Mouse (Mus musculus): ENCODE data around the gene Prn. TPM values are rescaled to one million over a fixed set of nuclear protein-coding genes. Genes with fewer than 3 reads are reported as not detected.

Gene Prn
- polyA plus RNA-seq, 1 experiment from 2014 or later, result 0.25 TPM

DNA sequence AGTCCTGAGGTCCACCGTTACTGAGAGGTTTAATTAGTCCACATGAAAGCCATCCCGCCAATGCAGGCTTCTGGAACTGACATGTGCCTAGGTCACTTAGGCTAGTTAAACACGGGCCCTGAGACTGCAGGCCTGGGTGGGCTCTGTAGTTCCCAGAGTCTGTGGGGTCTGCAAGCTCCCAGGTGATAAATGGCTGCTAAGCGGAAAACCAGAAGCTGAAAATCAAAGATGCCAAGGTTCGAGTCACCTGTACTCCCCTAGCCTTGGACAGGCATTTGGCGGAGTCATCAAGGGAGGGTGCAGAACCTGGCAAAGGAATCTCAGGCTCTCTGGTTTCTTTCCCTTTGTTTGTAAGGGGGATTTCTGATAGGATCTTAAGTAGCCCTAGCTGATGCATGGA, 31.7 kb downstream of the Prn start:
- no peak for ATAC-seq
- Histone ChIP-seq H3K27me3 (replicated peaks) (no peaks in the 10 kb centered on the region), H3K4me2 (replicated peaks) (no peak overlapping the region), H3K4me1 (replicated peaks) (no peaks in the 10 kb centered on the region), H3K9me3 (no peaks in the 10 kb centered on the region), H3K9ac (no peak overlapping the region), H3K36me3 (no peaks in the 10 kb centered on the region), H3K27ac (no peak overlapping the region), H3K4me3 (replicated peaks) (no peak overlapping the region)
- 78% methylated on average over 6 of the region's 6 CpGs for WGBS

DNA sequence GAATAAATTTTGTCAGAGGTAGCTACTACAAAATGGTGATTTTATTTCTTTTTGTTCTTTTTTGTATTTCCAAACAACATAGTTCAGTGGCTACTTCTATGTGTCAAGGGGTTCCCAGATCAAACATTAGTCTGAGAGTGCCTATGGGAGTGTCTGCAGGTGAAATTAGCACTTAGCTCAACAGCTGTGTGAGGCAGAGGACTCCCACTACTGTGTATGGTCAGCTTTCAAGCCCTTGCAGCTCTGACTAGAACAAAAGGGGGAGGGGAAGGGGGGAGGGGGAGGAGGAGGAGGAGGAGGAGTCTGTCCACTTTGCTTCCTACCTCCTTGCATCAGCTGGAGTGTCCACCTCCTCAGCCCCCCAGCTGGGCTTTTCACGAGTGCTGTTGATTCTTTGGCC, 34.6 kb downstream of the Prn start:
- Histone ChIP-seq H3K36me3 (no peaks in the 10 kb centered on the region), H3K4me2 (replicated peaks) (no peak overlapping the region), H3K4me1 (replicated peaks) (no peaks in the 10 kb centered on the region), H3K9me3 (no peaks in the 10 kb centered on the region), H3K4me3 (replicated peaks) (no peak overlapping the region), H3K27ac (no peak overlapping the region), H3K9ac (no peak overlapping the region), H3K27me3 (replicated peaks) (no peaks in the 10 kb centered on the region)
- ATAC-seq, result no peak
- 45% methylated on average over 1 of the region's 1 CpGs for WGBS

DNA sequence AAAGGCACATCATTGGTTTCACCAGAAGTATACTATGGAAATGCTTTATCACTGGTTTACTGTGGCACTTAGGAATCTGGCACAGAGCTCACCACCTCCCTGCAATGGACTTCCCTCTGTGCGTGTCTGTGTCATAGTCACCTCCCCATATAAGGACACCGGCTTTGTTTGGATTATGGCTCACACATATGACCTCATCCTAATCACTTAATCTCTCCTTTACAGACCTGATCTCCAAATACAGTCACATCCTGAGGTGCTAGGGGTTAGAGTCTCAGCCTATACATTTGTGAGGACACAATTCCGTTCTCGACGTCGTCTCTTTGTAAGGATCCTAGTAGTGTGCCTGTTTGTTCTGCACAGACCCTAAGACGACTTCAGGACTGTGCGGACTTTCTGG, 35.5 kb downstream of the Prn start:
- Histone ChIP-seq H3K27ac (no peak overlapping the region), H3K4me2 (replicated peaks) (no peak overlapping the region), H3K9ac (no peak overlapping the region), H3K36me3 (no peaks in the 10 kb centered on the region), H3K4me3 (replicated peaks) (no peak overlapping the region), H3K9me3 (no peaks in the 10 kb centered on the region), H3K27me3 (replicated peaks) (no peaks in the 10 kb centered on the region), H3K4me1 (replicated peaks) (no peaks in the 10 kb centered on the region)
- WGBS, result 67% methylated on average over 8 of the region's 8 CpGs
- ATAC-seq, result no peak

DNA sequence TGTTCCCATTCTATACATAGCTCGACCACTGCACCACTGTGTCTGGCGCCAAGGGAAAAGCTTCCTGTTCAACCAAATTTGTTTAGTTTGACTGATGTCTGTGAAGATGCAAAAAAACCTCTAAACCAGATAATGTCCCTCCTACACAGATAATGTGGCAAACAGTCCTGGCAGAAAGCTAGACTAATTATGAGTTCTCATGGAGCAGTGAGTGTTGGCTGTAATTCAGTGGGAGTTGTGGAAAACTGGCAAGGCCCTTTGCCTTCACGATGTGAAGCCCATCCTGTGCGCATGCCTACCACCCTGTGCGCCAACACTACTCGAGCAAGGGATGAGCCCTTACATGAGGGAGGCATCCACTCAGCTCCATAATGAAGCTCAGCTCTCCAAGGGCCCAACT, 36.0 kb downstream of the Prn start:
- H3K27ac ChIP-seq, result no peak overlapping the region
- no peaks in the 10 kb centered on the region for H3K27me3 ChIP-seq (replicated peaks)
- no peaks in the 10 kb centered on the region for H3K36me3 ChIP-seq
- no peak overlapping the region for H3K4me3 ChIP-seq (replicated peaks)
- no peak overlapping the region for H3K9ac ChIP-seq
- 76% methylated on average over 6 of the region's 6 CpGs for WGBS
- no peak overlapping the region for H3K4me2 ChIP-seq (replicated peaks)
- no peaks in the 10 kb centered on the region for H3K9me3 ChIP-seq
- no peak for ATAC-seq
- no peaks in the 10 kb centered on the region for H3K4me1 ChIP-seq (replicated peaks)

DNA sequence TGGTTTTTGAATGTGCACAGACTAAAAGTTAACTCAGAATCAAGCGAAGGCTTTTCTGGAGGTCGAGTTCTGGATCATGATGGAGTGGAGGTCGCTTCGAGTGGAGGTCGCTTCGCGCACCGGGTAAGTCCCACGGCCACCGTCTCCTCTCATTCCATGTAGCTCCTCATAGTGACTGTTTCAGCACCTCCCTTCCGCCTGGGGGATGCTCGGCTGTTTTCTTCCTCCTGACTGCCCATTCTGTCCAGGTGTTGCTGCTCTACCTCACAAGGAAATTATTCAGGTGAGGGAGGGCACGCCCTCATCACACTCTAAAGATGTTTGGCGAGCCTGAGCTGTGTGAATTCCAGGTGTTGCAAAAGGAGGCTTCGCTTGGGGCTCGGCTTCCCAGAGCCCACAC, 36.6 kb downstream of the Prn start:
- H3K4me3 ChIP-seq (replicated peaks), result no peak overlapping the region
- H3K36me3 ChIP-seq, result no peaks in the 10 kb centered on the region
- no peak overlapping the region for H3K9ac ChIP-seq
- H3K4me2 ChIP-seq (replicated peaks), result no peak overlapping the region
- no peaks in the 10 kb centered on the region for H3K4me1 ChIP-seq (replicated peaks)
- H3K27me3 ChIP-seq (replicated peaks), result no peaks in the 10 kb centered on the region
- no peaks in the 10 kb centered on the region for H3K9me3 ChIP-seq
- WGBS, result 86% methylated on average over 16 of the region's 16 CpGs
- H3K27ac ChIP-seq, result no peak overlapping the region
- ATAC-seq, result no peak

DNA sequence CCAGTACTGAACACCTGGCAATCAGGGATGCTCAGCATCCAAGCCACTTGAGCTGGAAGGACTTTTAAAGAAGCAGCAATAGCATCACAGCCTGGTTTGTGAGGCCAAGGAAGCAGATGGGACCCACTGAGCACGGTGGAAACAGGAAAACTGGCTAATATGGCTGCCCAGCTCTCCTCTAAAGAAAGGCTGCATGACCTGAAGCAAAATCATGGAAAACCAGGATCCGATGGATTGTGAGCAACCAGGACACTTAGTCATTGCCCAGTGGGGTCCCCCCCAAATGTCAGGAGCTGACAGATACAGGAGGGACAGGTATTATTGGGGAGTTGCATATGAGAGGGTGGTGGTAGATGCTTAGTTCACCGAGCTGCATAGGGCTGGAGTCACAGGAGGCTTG, 38.4 kb downstream of the Prn start:
- Histone ChIP-seq H3K36me3 (no peaks in the 10 kb centered on the region), H3K9me3 (no peaks in the 10 kb centered on the region), H3K4me3 (replicated peaks) (no peak overlapping the region), H3K27me3 (replicated peaks) (peaks cover 5% of the 10 kb centered on the region), H3K4me2 (replicated peaks) (no peak overlapping the region), H3K27ac (no peak overlapping the region), H3K9ac (no peak overlapping the region), H3K4me1 (replicated peaks) (0 out of 2 replicates have a peak, but pooled peaks cover 1% of the 10 kb centered on the region)
- whole genome bisulfite sequencing, result 89% methylated on average over 3 of the region's 3 CpGs
- ATAC-seq, result no peak

DNA sequence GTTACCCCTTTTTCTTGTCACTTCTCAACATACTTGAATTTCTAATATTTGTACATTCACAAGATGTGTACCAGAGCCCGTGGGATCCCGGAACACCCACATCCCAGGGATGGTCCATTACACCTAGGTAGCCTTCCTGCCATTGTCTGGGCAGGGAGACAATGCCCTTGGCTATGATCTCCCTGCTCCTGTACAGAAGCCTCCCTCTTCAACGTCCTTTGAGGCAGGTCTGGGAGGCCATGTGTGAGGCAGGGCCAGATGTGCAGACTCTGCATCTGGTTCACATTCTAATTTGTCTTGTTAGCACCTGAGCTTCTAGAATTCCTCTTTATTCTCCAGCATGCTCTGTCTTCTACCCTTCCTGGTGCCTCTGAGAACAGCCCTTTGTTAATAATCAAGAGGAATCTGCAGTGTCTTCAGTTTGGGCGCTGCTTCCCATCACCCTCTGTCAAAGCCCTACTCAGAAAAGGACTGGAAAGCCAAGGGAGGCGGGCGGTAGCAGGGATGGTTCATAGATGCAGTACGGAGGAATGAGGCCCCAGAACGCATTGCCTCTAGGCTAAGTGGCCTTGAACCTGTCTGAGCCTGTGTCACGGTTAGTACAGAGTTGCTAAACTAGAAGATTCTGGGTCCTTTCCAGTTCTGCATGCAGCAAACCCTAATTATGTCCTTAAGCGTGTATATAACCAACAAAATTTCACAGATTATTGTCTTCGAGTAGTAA, 39.3 kb downstream of the Prn start:
- H3K27me3 ChIP-seq (replicated peaks), result peaks cover 13% of the 10 kb centered on the region
- WGBS, result 59% methylated on average over 11 of the region's 11 CpGs
- no peak overlapping the region for H3K4me2 ChIP-seq (replicated peaks)
- 0 out of 2 replicates have a peak, but pooled peaks cover 5% of the 10 kb centered on the region for H3K4me1 ChIP-seq (replicated peaks)
- ATAC-seq, result no peak
- H3K36me3 ChIP-seq, result no peaks in the 10 kb centered on the region
- H3K27ac ChIP-seq, result no peak overlapping the region
- no peak overlapping the region for H3K9ac ChIP-seq
- H3K9me3 ChIP-seq, result no peaks in the 10 kb centered on the region
- no peak overlapping the region for H3K4me3 ChIP-seq (replicated peaks)

DNA sequence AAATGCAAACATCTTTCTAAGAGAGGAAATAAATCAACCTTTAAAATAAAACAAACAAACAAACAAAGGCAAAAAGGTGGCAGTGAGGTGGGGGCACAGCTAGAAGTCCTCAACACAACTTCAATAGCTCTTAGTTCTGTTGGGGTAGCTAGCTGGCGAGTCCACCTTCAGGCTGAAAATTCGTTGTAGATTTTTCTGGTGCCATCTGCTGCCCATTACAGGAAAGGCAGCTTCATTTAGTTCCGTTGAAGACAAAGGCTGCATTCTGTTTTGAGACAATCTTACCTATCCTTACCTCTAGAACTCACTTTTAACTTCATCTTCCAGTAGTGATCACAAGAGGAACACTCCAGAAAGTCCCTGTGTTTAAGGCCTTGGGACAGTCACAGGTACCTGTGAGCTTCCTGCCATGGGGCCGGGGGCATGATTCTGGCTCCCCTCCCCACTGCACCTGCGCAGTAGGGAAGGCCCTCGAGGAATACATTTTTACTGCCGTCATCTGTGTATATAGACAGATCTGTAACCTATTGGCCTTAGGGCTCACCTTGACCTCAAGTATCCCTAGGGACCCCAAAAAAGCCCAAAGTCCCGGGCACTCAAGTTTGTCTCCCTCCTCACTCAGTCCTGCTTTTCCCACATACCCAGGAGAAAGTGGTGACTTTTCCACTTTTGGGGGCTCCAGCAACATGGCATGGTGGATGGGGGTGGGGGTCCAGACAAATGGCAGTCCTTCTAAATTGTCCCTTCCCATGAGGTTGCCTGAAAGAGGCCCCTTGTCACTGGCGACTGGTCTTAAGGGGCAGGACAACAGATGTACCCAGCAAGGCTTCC, 40.2 kb downstream of the Prn start:
- Histone ChIP-seq H3K27ac (no peak overlapping the region), H3K36me3 (no peaks in the 10 kb centered on the region), H3K4me2 (replicated peaks) (no peak overlapping the region), H3K4me1 (replicated peaks) (0 out of 2 replicates have a peak, but pooled peaks cover 5% of the 10 kb centered on the region), H3K9ac (no peak overlapping the region), H3K27me3 (replicated peaks) (peaks cover 14% of the 10 kb centered on the region), H3K9me3 (no peaks in the 10 kb centered on the region), H3K4me3 (replicated peaks) (no peak overlapping the region)
- no peak for ATAC-seq
- 46% methylated on average over 9 of the region's 9 CpGs for WGBS

DNA sequence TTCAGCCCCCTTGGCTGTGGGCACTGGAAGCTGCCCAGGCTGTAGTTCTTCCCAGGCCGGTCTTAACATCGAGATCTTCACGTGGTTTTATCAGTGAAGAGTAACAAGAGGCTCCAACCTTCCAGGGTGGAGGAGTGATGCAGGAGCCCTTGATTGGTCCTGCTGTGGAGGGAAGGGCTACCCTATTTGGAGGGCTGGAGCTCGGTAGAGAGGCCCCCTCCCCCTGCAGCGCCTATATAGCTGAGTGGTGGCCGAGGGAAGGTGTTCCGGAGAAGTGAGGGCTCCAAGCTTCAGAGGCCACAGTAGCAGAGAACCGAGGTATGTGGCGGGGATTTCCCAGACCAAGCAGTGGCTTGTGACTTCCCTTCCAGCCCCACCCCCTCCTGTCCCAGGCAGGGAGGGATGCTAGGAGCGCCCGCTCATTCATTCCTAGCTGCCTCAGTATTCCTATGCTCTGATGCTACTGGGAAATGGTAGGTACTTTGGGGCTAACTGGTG, 40.9 kb downstream of the Prn start, which contains the start of gene Prnd:
Gene Prnd (plus strand): TSS at position 264 of the 498 bp plus-strand sequence.
- Histone ChIP-seq H3K4me1 (replicated peaks) (0 out of 2 replicates have a peak, but pooled peaks cover 5% of the 10 kb centered on the region), H3K36me3 (no peaks in the 10 kb centered on the region), H3K9me3 (no peaks in the 10 kb centered on the region), H3K9ac (no peak within 1 kb of the TSS), H3K27ac (no peak within 1 kb of the TSS), H3K27me3 (replicated peaks) (peaks cover 14% of the 10 kb centered on the region), H3K4me3 (replicated peaks) (no peak within 1 kb of the TSS; the same call in 1 of the 2 replicates), H3K4me2 (replicated peaks) (no peak within 1 kb of the TSS)
- 0 out of 2 replicates have a peak, but pooled peaks have one; percentile 27 for ATAC-seq
- 10% methylated on average over 11 of the region's 11 CpGs for WGBS

DNA sequence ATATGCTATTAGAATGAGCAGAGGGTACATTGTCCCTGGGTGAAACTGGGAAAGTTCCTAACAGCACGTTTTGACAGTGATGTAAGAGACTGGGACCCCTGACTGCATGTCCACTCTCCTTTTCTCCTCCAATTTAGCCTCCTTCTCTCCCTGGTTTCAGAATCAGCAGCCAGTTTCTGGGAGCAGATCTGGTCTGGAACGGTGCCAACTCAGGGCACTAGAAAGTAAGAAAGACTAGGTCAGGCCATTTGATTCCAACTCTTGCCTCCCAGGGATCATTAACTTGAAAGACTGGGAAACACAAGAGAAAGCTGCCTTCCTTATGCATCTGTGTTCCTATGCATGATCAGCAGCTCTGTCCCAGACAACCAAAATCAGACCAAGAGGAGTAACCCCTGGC, 42.7 kb downstream of the Prn start:
- H3K36me3 ChIP-seq, result no peaks in the 10 kb centered on the region
- H3K27me3 ChIP-seq (replicated peaks), result peaks cover 14% of the 10 kb centered on the region
- no peak overlapping the region for H3K27ac ChIP-seq
- H3K9ac ChIP-seq, result no peak overlapping the region
- ATAC-seq, result no peak
- H3K4me1 ChIP-seq (replicated peaks), result 0 out of 2 replicates have a peak, but pooled peaks cover 5% of the 10 kb centered on the region
- H3K9me3 ChIP-seq, result no peaks in the 10 kb centered on the region
- WGBS, result 49% methylated on average over 2 of the region's 2 CpGs
- H3K4me2 ChIP-seq (replicated peaks), result peak overlapping the region; percentile 49; the same call in 1 of the 2 replicates
- H3K4me3 ChIP-seq (replicated peaks), result no peak overlapping the region

DNA sequence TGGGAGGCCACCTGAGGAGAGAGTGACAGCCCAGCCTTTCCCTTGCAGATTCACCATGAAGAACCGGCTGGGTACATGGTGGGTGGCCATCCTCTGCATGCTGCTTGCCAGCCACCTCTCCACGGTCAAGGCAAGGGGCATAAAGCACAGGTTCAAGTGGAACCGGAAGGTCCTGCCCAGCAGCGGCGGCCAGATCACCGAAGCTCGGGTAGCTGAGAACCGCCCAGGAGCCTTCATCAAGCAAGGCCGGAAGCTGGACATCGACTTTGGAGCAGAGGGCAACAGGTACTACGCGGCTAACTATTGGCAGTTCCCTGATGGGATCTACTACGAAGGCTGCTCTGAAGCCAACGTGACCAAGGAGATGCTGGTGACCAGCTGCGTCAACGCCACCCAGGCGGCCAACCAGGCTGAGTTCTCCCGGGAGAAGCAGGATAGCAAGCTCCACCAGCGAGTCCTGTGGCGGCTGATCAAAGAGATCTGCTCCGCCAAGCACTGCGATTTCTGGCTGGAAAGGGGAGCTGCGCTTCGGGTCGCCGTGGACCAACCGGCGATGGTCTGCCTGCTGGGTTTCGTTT, 43.3 kb downstream of the Prn start:
- no peak overlapping the region for H3K9ac ChIP-seq
- WGBS, result 10% methylated on average over 29 of the region's 29 CpGs
- peak overlapping the region; percentile 49 for H3K4me2 ChIP-seq (replicated peaks)
- no peak overlapping the region for H3K27ac ChIP-seq
- ATAC-seq, result no peak
- H3K27me3 ChIP-seq (replicated peaks), result peaks cover 14% of the 10 kb centered on the region
- H3K9me3 ChIP-seq, result no peaks in the 10 kb centered on the region
- no peaks in the 10 kb centered on the region for H3K36me3 ChIP-seq
- peak overlapping the region; percentile 17 for H3K4me3 ChIP-seq (replicated peaks)
- 0 out of 2 replicates have a peak, but pooled peaks cover 5% of the 10 kb centered on the region for H3K4me1 ChIP-seq (replicated peaks)

DNA sequence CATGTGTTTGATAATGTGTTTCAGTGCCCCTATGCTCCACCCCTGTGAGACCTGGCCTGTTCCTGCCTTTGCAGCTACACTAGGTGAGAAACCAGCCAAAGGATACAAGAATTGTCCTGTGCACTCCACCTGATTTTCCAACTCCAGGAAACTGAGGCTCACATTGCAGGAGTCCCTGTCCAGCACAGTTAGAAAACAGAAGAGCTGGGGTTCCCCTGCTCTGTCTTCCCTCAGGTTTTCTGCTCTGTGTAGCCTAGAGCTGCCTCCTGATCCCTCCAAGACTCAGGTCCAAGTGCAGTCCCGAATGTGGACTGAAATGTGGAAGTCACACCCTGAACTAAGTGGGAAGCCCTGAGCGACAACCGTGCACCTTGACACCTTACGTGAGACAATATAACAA, 44.0 kb downstream of the Prn start:
- Histone ChIP-seq H3K27me3 (replicated peaks) (peaks cover 14% of the 10 kb centered on the region), H3K9me3 (no peaks in the 10 kb centered on the region), H3K36me3 (no peaks in the 10 kb centered on the region), H3K4me3 (replicated peaks) (peak overlapping the region; percentile 17; the same call in 1 of the 2 replicates), H3K9ac (no peak overlapping the region), H3K4me1 (replicated peaks) (0 out of 2 replicates have a peak, but pooled peaks cover 5% of the 10 kb centered on the region), H3K27ac (no peak overlapping the region), H3K4me2 (replicated peaks) (peak overlapping the region; percentile 49; the same call in 1 of the 2 replicates)
- WGBS, result 87% methylated on average over 4 of the region's 4 CpGs
- no peak for ATAC-seq
